Mouse (Mus musculus) erythroblast, embryonic 14.5 days (primary cell): ENCODE data around the gene Clstn2. TPM values are rescaled to one million over a fixed set of nuclear protein-coding genes. Genes with fewer than 3 reads are reported as not detected.

ENCODE experiments used
- H3K27me3 ChIP-seq: 2 replicates; pipeline ENCODE4 v1.6.1; 2012; ENCODE audit warnings: inconsistent platforms; ENCODE audit not compliant: control insufficient read depth
- H3K36me3 ChIP-seq: 2 replicates; pipeline ENCODE4 v1.6.1; 2012; ENCODE audit warnings: mild to moderate bottlenecking, inconsistent platforms; ENCODE audit not compliant: control insufficient read depth
- H3K4me1 ChIP-seq: 2 replicates; pipeline ENCODE4 v1.6.1; 2012; ENCODE audit warnings: inconsistent platforms; ENCODE audit not compliant: control insufficient read depth
- H3K4me3 ChIP-seq: replicated peaks from 2 replicates; pipeline ENCODE3; 2012; ENCODE audit warnings: moderate library complexity, mild to moderate bottlenecking, inconsistent platforms
- H3K9me3 ChIP-seq: 2 replicates; pipeline ENCODE4 v1.6.1; 2012; ENCODE audit warnings: low read length, inconsistent platforms, mixed read lengths; ENCODE audit not compliant: control insufficient read depth
- GATA1 ChIP-seq: IDR thresholded peaks from 2 replicates; pipeline ENCODE4 v1.6.1; 2012; ENCODE audit warnings: low read length, inconsistent platforms, mixed read lengths
- TAL1 ChIP-seq: IDR thresholded peaks from 3 replicates; pipeline ENCODE4 v1.6.1; 2012; ENCODE audit warnings: low read length, inconsistent platforms, mixed read lengths
- polyA plus RNA-seq: library from polyadenylated mRNA; stranded (reverse); fragments of >175 nt; gene quantifications from 2 replicates; pipeline ENCODE4 v1.2.3, GENCODE M21; 2012

Gene Clstn2
- polyA plus RNA-seq: not detected in 2 replicates

- Histone ChIP-seq H3K4me1 (no peaks in the 10 kb centered on the region), H3K9me3 (no peaks in the 10 kb centered on the region), H3K36me3 (no peaks in the 10 kb centered on the region), H3K27me3 (peaks cover 34% of the 10 kb centered on the region), H3K4me3 (no peak within 1 kb of the TSS)
- TF ChIP-seq TAL1: no peak
Observed at GRCm38 (mm10) chr9:98032573-98033272, at the start of gene Clstn2. Gene Clstn2, minus strand, starts transcription at chr9:98033181.

- H3K27me3 ChIP-seq: no peaks in the 10 kb centered on the region
- H3K4me1 ChIP-seq: no peaks in the 10 kb centered on the region
- no peaks in the 10 kb centered on the region for H3K36me3 ChIP-seq
- H3K4me3 ChIP-seq: no peak overlapping the region
- no peak for TF ChIP-seq GATA1
- TF ChIP-seq TAL1: no peak
- peaks cover 24% of the 10 kb centered on the region for H3K9me3 ChIP-seq
Observed at GRCm38 (mm10) chr9:98067767-98068166, 34.8 kb upstream of the Clstn2 start.

- no peak overlapping the region for H3K4me3 ChIP-seq
- H3K27me3 ChIP-seq: no peaks in the 10 kb centered on the region
- H3K9me3 ChIP-seq: peaks cover 10% of the 10 kb centered on the region
- no peak for TF ChIP-seq GATA1
- no peak for TF ChIP-seq TAL1
- no peaks in the 10 kb centered on the region for H3K36me3 ChIP-seq
- H3K4me1 ChIP-seq: no peaks in the 10 kb centered on the region
Observed at GRCm38 (mm10) chr9:98061646-98062045, 28.7 kb upstream of the Clstn2 start.

GRCm38 (mm10) chr9:98057291-98057690 lies 24.3 kb upstream of the Clstn2 start:
- TF ChIP-seq TAL1: no peak
- no peak for TF ChIP-seq GATA1
- Histone ChIP-seq H3K36me3 (no peaks in the 10 kb centered on the region), H3K4me1 (no peaks in the 10 kb centered on the region), H3K9me3 (no peaks in the 10 kb centered on the region), H3K27me3 (no peaks in the 10 kb centered on the region), H3K4me3 (no peak overlapping the region)

GRCm38 (mm10) chr9:98051343-98051742 lies 18.4 kb upstream of the Clstn2 start:
- TF ChIP-seq GATA1 (no peak), TAL1 (no peak)
- Histone ChIP-seq H3K4me1 (no peaks in the 10 kb centered on the region), H3K9me3 (0 out of 2 replicates have a peak, but pooled peaks cover 2% of the 10 kb centered on the region), H3K4me3 (no peak overlapping the region), H3K27me3 (no peaks in the 10 kb centered on the region), H3K36me3 (no peaks in the 10 kb centered on the region)

GRCm38 (mm10) chr9:98033273-98033855 lies 383 bp upstream of the Clstn2 start:
- Histone ChIP-seq H3K27me3 (peaks cover 34% of the 10 kb centered on the region), H3K36me3 (no peaks in the 10 kb centered on the region), H3K4me3 (no peak overlapping the region), H3K4me1 (no peaks in the 10 kb centered on the region), H3K9me3 (no peaks in the 10 kb centered on the region)
- TF ChIP-seq TAL1: no peak
- no peak for TF ChIP-seq GATA1

GRCm38 (mm10) chr9:98031898-98032572 lies 946 bp downstream of the Clstn2 start:
- TF ChIP-seq TAL1: no peak
- TF ChIP-seq GATA1: no peak
- no peaks in the 10 kb centered on the region for H3K36me3 ChIP-seq
- no peaks in the 10 kb centered on the region for H3K4me1 ChIP-seq
- no peaks in the 10 kb centered on the region for H3K9me3 ChIP-seq
- no peak overlapping the region for H3K4me3 ChIP-seq
- peaks cover 34% of the 10 kb centered on the region for H3K27me3 ChIP-seq

- no peak for TF ChIP-seq TAL1
- no peak for TF ChIP-seq GATA1
- Histone ChIP-seq H3K27me3 (peaks cover 34% of the 10 kb centered on the region), H3K36me3 (no peaks in the 10 kb centered on the region), H3K4me3 (no peak overlapping the region), H3K4me1 (no peaks in the 10 kb centered on the region), H3K9me3 (no peaks in the 10 kb centered on the region)
Observed at GRCm38 (mm10) chr9:98030715-98031114, 2.3 kb downstream of the Clstn2 start.

GRCm38 (mm10) chr9:98025548-98025947 lies 7.4 kb downstream of the Clstn2 start:
- TF ChIP-seq TAL1: no peak
- no peak for TF ChIP-seq GATA1
- Histone ChIP-seq H3K36me3 (no peaks in the 10 kb centered on the region), H3K9me3 (no peaks in the 10 kb centered on the region), H3K4me1 (no peaks in the 10 kb centered on the region), H3K4me3 (no peak overlapping the region), H3K27me3 (no peaks in the 10 kb centered on the region)
